Mouse (Mus musculus) layer of hippocampus, adult 9-10 months (tissue): ENCODE results near the gene Rsph6a.

ENCODE experiments used
- DNase-seq: peaks from one replicate; pipeline ENCODE4 v3.0.0; 2022; ENCODE audit warnings: low spot score

Rsph6a gene

GRCm38 (mm10) chr7:19098811-19099210, 44.3 kb downstream of the Rsph6a start:
- DNase-seq: no peak

- no peak for DNase-seq
Measured at GRCm38 (mm10) chr7:19100290-19100689, 45.8 kb downstream of the Rsph6a start.

GRCm38 (mm10) chr7:19103741-19104140, 49.3 kb downstream of the Rsph6a start:
- no peak for DNase-seq

DNA sequence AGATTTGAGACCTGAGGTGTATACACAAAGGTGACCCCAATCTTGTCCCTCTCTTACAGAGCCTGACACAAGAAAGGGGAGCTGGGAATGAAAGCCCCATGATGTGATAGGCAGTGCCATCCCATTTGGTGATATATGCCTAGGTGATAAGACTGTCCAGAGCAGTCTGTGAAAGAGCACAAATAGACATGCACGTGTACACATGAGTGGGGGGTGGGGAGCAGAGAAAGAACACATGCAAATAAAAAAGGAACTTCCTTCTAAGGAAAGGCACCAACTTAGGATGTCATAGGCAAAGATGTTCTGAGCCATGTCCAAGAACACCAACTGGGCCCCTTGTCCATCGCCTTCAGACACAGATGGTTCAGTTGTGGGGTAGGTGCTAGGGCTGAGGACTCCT, 50.0 kb downstream of the Rsph6a start:
- DNase-seq: no peak

GRCm38 (mm10) chr7:19107436-19107835, 52.9 kb downstream of the Rsph6a start:
- DNase-seq: no peak

- no peak for DNase-seq
Measured at GRCm38 (mm10) chr7:19109565-19109964, 55.1 kb downstream of the Rsph6a start.

GRCm38 (mm10) chr7:19118028-19118771, 63.7 kb downstream of the Rsph6a start, which contains the start of gene Gm4969:
Gene Gm4969, minus strand, starts transcription at chr7:19118368.
- DNase-seq: no peak

- no peak for DNase-seq
Measured at GRCm38 (mm10) chr7:19119083-19119482, 64.6 kb downstream of the Rsph6a start.

DNA sequence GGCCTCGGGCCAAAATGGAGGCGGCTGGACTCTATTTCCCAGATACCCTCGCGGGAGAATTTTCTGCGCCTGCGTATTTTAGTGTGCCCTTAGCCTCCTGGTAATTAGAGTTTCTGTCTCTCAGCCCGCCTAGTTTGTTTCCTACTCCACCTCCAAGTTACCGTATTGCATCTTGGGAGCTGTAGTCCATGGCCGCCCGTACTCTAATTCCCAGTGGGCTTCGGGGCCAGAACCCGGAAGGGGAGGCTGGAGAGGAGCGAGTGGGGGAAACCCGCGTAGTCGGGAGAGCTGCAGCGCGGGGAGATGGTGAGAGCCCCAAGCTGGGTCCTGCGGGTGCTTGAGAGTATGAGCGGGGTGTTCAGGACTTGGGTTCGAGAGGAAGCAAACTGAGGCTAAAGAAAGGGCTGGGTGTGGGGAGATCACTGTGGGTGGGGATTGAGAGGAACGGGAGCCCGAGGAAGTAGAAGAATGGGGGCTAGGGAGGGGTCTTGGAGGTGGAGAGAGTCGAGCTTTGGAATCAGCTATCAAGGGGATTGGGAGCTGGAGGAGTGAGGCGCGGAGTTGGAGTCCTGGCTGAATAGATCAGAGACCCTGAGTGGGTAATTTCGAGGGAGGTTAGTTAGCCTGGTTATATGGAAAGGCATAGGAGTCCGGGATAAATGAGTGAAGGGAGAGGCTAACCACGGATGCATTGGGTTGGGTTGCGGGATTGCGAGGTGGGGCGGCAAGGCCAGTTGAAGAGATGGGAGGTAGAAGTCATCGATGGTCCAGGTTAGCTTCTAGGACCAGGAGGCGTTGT, 65.3 kb downstream of the Rsph6a start, which contains the start of gene Fbxo46:
Gene Fbxo46 (plus strand): TSS at position 229 of the 799 bp plus-strand sequence.
- peak; percentile 96 for DNase-seq

- no peak for DNase-seq
Measured at GRCm38 (mm10) chr7:19121686-19122085, 67.2 kb downstream of the Rsph6a start.
